Mouse (Mus musculus) cerebellum, adult 18-20 months (tissue): Measurements from ENCODE around the gene Fuca1.

Experiments
- DNase-seq, 2 experiments: peaks; one replicate each; pipeline ENCODE4 v3.0.0; 2021

The Fuca1 gene

DNA sequence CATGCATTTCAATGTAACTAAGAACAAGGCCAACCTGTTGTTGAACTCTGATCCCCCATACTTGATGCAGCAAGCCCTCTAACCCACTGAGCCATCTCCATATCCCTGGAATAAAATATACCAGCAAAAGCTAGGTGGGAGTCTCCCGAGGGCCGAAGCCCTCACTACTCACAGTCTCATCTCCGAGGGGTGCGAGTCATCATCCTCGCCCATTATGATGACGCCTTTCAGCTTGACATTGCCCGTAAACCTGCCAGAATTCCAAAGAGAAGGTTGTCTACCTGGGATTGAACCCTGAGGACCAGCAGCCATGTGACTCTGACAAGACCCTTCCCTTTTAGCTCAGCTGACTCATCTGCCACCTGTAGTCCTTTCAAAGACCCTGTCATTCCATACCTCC, 65.2 kb downstream of the Fuca1 start:
- DNase-seq, result no peak

DNA sequence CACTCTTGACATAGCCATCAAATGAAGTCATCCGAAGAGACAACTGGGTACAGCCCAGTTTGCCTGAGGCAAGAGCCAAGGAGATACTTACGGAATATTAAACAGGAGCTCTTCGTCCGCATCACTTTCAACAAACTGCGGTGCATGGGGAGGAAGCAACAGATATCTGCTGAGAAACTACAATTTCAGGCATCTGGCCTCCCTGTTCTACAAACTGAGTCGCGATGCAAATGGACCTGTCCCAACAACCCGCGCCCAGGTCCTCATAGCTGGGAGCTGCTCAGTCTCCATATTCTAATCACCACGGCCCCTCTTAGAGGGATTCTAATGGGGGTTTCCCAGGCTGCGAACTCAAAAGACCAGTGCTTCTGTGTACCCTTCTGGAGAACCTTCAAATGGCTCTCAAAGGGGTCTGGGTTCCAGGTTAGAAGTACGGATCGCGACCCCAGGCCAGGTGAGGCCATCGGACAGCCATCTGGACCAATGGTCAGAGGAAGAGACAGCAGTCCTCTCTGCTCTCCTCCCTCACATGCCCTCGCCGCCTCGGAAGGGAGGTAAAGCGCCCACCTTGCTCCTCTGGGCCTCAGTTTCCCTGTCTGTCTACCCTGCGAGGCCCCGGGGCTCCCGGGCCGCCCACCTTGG, 65.9 kb downstream of the Fuca1 start:
- peak in 1 of 2 experiments; percentile 12 for DNase-seq

DNA sequence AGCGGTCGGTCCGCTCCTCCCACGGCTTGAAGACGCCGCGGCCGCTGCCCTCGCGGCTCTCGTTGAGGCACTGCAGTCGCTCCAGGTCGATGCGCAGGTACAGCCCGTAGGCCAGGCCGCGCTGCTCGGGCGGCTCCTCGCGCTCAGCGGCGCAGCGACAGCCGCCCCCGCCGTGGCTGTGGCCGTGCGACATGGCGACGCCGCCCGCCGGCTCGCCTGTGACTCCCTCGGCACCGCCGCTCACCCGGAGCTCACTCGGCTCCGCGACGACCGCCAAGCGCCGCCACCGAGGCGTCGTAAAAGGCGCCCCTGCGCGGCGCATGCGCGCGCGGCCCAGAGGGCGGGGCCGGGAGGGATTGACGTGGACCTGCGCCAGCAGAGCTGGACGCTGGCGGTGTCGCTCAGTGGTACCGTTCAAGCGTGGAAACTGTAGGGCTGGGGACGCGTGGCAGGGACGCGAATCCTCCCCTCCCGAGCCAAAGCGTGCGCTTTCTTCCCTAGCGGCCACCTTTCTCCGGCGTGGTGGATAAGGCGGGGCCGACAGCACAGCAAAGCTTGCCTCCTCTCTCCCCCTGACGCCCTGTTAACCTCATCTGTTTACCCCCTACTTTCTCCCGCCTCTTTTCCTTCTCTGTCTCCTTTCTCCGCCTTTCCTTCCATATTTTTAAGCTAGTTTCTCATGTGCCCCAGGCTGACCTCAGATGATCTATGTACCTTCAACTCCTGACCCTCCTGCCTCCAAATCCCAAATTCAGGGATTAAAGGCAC, 66.6 kb downstream of the Fuca1 start, which contains the start of gene Pithd1:
Gene Pithd1, minus strand, starts transcription at position 322 of the 768 bp plus-strand sequence.
- DNase-seq, result peak; percentile 86 to 97

DNA sequence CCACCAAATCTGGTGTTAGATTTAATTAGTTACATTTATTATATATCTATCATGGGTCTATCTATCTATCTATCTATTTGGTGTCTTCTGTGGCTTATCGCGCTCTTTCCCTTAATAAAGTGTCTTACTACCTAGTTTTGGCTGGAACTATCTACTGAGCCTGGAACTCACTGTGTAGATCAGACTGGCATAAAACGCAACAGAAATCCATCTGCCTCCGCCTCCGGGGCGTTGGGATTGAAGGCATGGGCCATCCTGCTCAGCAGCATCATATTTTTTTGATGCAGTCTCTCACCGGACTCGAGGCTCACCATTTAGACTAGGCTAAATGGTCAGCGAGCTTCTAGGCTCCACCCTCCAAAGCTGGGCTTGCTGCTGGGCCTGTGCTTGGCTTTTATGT, 67.2 kb downstream of the Fuca1 start:
- no peak for DNase-seq
